Mouse (Mus musculus): ENCODE data around the gene AC140267.1. TPM values are rescaled to one million over a fixed set of nuclear protein-coding genes. Genes with fewer than 3 reads are reported as not detected.
A peak's percentile ranks its signal among the peaks of the same experiment; 100 is the strongest.

AC140267.1 gene
- 3.4 TPM in 1 of 2 replicates, not detected in the other for polyA plus RNA-seq (2015; fragmentation: Nextera tagmentation; extraction: Ambion mirVana)

- no peak within 1 kb of the TSS for H3K27ac ChIP-seq (ENCODE audit: low read length)
- ATAC-seq (replicated peaks; ENCODE audit: extremely low read depth, insufficient read depth, low FRiP score), result no peak
- peaks cover 35% of the 10 kb centered on the region for H3K36me3 ChIP-seq (ENCODE audit: control insufficient read depth, insufficient read depth)
- H3K9me3 ChIP-seq (replicated peaks; ENCODE audit: control insufficient read depth, low read length), result no peaks in the 10 kb centered on the region
- peak within 1 kb of the TSS; percentile 71 for H3K4me2 ChIP-seq (ENCODE audit: low read depth, low read length)
- peak within 1 kb of the TSS; percentile 75 for H3K9ac ChIP-seq (ENCODE audit: low read length)
- WGBS, result 69% methylated on average over 9 of the region's 9 CpGs
- H3K4me1 ChIP-seq (ENCODE audit: control insufficient read depth, insufficient read depth, low read length), result peaks cover 15% of the 10 kb centered on the region
- peak within 1 kb of the TSS; percentile 81 for H3K4me3 ChIP-seq (ENCODE audit: low read length)
- no peaks in the 10 kb centered on the region for H3K27me3 ChIP-seq (ENCODE audit: control insufficient read depth, insufficient read depth, low read length)
These were observed at the start of gene AC140267.1 for GRCm38 (mm10) chr15:80235535-80235934. AC140267.1 (plus strand) TSS chr15:80235835.

GRCm38 (mm10) chr15:80188927-80189326 is 46.7 kb upstream of the AC140267.1 start:
- Histone ChIP-seq H3K4me2 (ENCODE audit: low read depth, low read length) (no peak overlapping the region), H3K27me3 (ENCODE audit: control insufficient read depth, insufficient read depth, low read length) (no peaks in the 10 kb centered on the region), H3K9ac (ENCODE audit: low read length) (no peak overlapping the region), H3K4me1 (ENCODE audit: control insufficient read depth, insufficient read depth, low read length) (no peaks in the 10 kb centered on the region), H3K27ac (ENCODE audit: low read length) (no peak overlapping the region), H3K36me3 (ENCODE audit: control insufficient read depth, insufficient read depth) (no peaks in the 10 kb centered on the region), H3K4me3 (ENCODE audit: low read length) (no peak overlapping the region), H3K9me3 (replicated peaks; ENCODE audit: control insufficient read depth, low read length) (no peaks in the 10 kb centered on the region)
- no peak for ATAC-seq (replicated peaks; ENCODE audit: extremely low read depth, insufficient read depth, low FRiP score)
- WGBS, result 70% methylated on average over 5 of the region's 5 CpGs

GRCm38 (mm10) chr15:80190075-80190474 is 45.6 kb upstream of the AC140267.1 start:
- Histone ChIP-seq H3K4me2 (ENCODE audit: low read depth, low read length) (no peak overlapping the region), H3K4me3 (ENCODE audit: low read length) (no peak overlapping the region), H3K9me3 (replicated peaks; ENCODE audit: control insufficient read depth, low read length) (no peaks in the 10 kb centered on the region), H3K27ac (ENCODE audit: low read length) (no peak overlapping the region), H3K27me3 (ENCODE audit: control insufficient read depth, insufficient read depth, low read length) (no peaks in the 10 kb centered on the region), H3K9ac (ENCODE audit: low read length) (no peak overlapping the region), H3K4me1 (ENCODE audit: control insufficient read depth, insufficient read depth, low read length) (no peaks in the 10 kb centered on the region), H3K36me3 (ENCODE audit: control insufficient read depth, insufficient read depth) (no peaks in the 10 kb centered on the region)
- 65% methylated on average over 4 of the region's 4 CpGs for WGBS
- ATAC-seq (replicated peaks; ENCODE audit: extremely low read depth, insufficient read depth, low FRiP score), result no peak

- no peak overlapping the region for H3K4me3 ChIP-seq (ENCODE audit: low read length)
- no peak overlapping the region for H3K27ac ChIP-seq (ENCODE audit: low read length)
- H3K27me3 ChIP-seq (ENCODE audit: control insufficient read depth, insufficient read depth, low read length), result no peaks in the 10 kb centered on the region
- no peaks in the 10 kb centered on the region for H3K36me3 ChIP-seq (ENCODE audit: control insufficient read depth, insufficient read depth)
- 56% methylated on average over 8 of the region's 8 CpGs for WGBS
- H3K9me3 ChIP-seq (replicated peaks; ENCODE audit: control insufficient read depth, low read length), result peaks cover 3% of the 10 kb centered on the region; the same call in 1 of the 2 replicates
- ATAC-seq (replicated peaks; ENCODE audit: extremely low read depth, insufficient read depth, low FRiP score), result 0 out of 2 replicates have a peak, but pooled peaks have one; percentile 6
- no peaks in the 10 kb centered on the region for H3K4me1 ChIP-seq (ENCODE audit: control insufficient read depth, insufficient read depth, low read length)
- no peak overlapping the region for H3K4me2 ChIP-seq (ENCODE audit: low read depth, low read length)
- H3K9ac ChIP-seq (ENCODE audit: low read length), result no peak overlapping the region
These were observed 43.9 kb upstream of the AC140267.1 start for GRCm38 (mm10) chr15:80191585-80192245.

- Histone ChIP-seq H3K4me1 (ENCODE audit: control insufficient read depth, insufficient read depth, low read length) (no peaks in the 10 kb centered on the region), H3K4me2 (ENCODE audit: low read depth, low read length) (no peak overlapping the region), H3K27ac (ENCODE audit: low read length) (no peak overlapping the region), H3K36me3 (ENCODE audit: control insufficient read depth, insufficient read depth) (no peaks in the 10 kb centered on the region), H3K9me3 (replicated peaks; ENCODE audit: control insufficient read depth, low read length) (peaks cover 3% of the 10 kb centered on the region; the same call in 1 of the 2 replicates), H3K4me3 (ENCODE audit: low read length) (no peak overlapping the region), H3K27me3 (ENCODE audit: control insufficient read depth, insufficient read depth, low read length) (no peaks in the 10 kb centered on the region), H3K9ac (ENCODE audit: low read length) (no peak overlapping the region)
- 85% methylated on average over 5 of the region's 6 CpGs for WGBS
- 0 out of 2 replicates have a peak, but pooled peaks have one; percentile 37 for ATAC-seq (replicated peaks; ENCODE audit: extremely low read depth, insufficient read depth, low FRiP score)
These were observed 43.4 kb upstream of the AC140267.1 start for GRCm38 (mm10) chr15:80192246-80192585.

GRCm38 (mm10) chr15:80192847-80193246 is 42.8 kb upstream of the AC140267.1 start:
- H3K4me3 ChIP-seq (ENCODE audit: low read length), result no peak overlapping the region
- no peak overlapping the region for H3K9ac ChIP-seq (ENCODE audit: low read length)
- no peak overlapping the region for H3K4me2 ChIP-seq (ENCODE audit: low read depth, low read length)
- no peak overlapping the region for H3K27ac ChIP-seq (ENCODE audit: low read length)
- H3K4me1 ChIP-seq (ENCODE audit: control insufficient read depth, insufficient read depth, low read length), result no peaks in the 10 kb centered on the region
- H3K36me3 ChIP-seq (ENCODE audit: control insufficient read depth, insufficient read depth), result no peaks in the 10 kb centered on the region
- 63% methylated on average over 7 of the region's 7 CpGs for WGBS
- peaks cover 3% of the 10 kb centered on the region; the same call in 1 of the 2 replicates for H3K9me3 ChIP-seq (replicated peaks; ENCODE audit: control insufficient read depth, low read length)
- no peaks in the 10 kb centered on the region for H3K27me3 ChIP-seq (ENCODE audit: control insufficient read depth, insufficient read depth, low read length)
- no peak for ATAC-seq (replicated peaks; ENCODE audit: extremely low read depth, insufficient read depth, low FRiP score)

- H3K27me3 ChIP-seq (ENCODE audit: control insufficient read depth, insufficient read depth, low read length), result no peaks in the 10 kb centered on the region
- H3K36me3 ChIP-seq (ENCODE audit: control insufficient read depth, insufficient read depth), result no peaks in the 10 kb centered on the region
- ATAC-seq (replicated peaks; ENCODE audit: extremely low read depth, insufficient read depth, low FRiP score), result no peak
- no peak overlapping the region for H3K4me3 ChIP-seq (ENCODE audit: low read length)
- 77% methylated on average over 2 of the region's 2 CpGs for WGBS
- no peak overlapping the region for H3K4me2 ChIP-seq (ENCODE audit: low read depth, low read length)
- peaks cover 3% of the 10 kb centered on the region; the same call in 1 of the 2 replicates for H3K9me3 ChIP-seq (replicated peaks; ENCODE audit: control insufficient read depth, low read length)
- H3K27ac ChIP-seq (ENCODE audit: low read length), result no peak overlapping the region
- no peaks in the 10 kb centered on the region for H3K4me1 ChIP-seq (ENCODE audit: control insufficient read depth, insufficient read depth, low read length)
- no peak overlapping the region for H3K9ac ChIP-seq (ENCODE audit: low read length)
These were observed 36.1 kb upstream of the AC140267.1 start for GRCm38 (mm10) chr15:80199556-80199955.

- Histone ChIP-seq H3K27me3 (ENCODE audit: control insufficient read depth, insufficient read depth, low read length) (no peaks in the 10 kb centered on the region), H3K36me3 (ENCODE audit: control insufficient read depth, insufficient read depth) (no peaks in the 10 kb centered on the region), H3K9ac (ENCODE audit: low read length) (no peak overlapping the region), H3K27ac (ENCODE audit: low read length) (no peak overlapping the region), H3K4me3 (ENCODE audit: low read length) (no peak overlapping the region), H3K4me2 (ENCODE audit: low read depth, low read length) (no peak overlapping the region), H3K9me3 (replicated peaks; ENCODE audit: control insufficient read depth, low read length) (no peaks in the 10 kb centered on the region), H3K4me1 (ENCODE audit: control insufficient read depth, insufficient read depth, low read length) (no peaks in the 10 kb centered on the region)
- no peak for ATAC-seq (replicated peaks; ENCODE audit: extremely low read depth, insufficient read depth, low FRiP score)
- 72% methylated on average over 6 of the region's 6 CpGs for WGBS
These were observed 33.4 kb upstream of the AC140267.1 start for GRCm38 (mm10) chr15:80202111-80202775.

- Histone ChIP-seq H3K9ac (ENCODE audit: low read length) (no peak overlapping the region), H3K27me3 (ENCODE audit: control insufficient read depth, insufficient read depth, low read length) (no peaks in the 10 kb centered on the region), H3K36me3 (ENCODE audit: control insufficient read depth, insufficient read depth) (no peaks in the 10 kb centered on the region), H3K4me1 (ENCODE audit: control insufficient read depth, insufficient read depth, low read length) (no peaks in the 10 kb centered on the region), H3K27ac (ENCODE audit: low read length) (no peak overlapping the region), H3K4me3 (ENCODE audit: low read length) (no peak overlapping the region), H3K4me2 (ENCODE audit: low read depth, low read length) (no peak overlapping the region), H3K9me3 (replicated peaks; ENCODE audit: control insufficient read depth, low read length) (no peaks in the 10 kb centered on the region)
- no peak; the same call in 1 of the 2 replicates for ATAC-seq (replicated peaks; ENCODE audit: extremely low read depth, insufficient read depth, low FRiP score)
- WGBS, result 26% methylated on average over 4 of the region's 4 CpGs
These were observed 32.2 kb upstream of the AC140267.1 start for GRCm38 (mm10) chr15:80203406-80203805.

Measured in heart, embryonic 16.5 days (tissue).